Mouse (Mus musculus): Measurements from ENCODE around the gene 4930451I11Rik. TPM values are rescaled to one million over a fixed set of nuclear protein-coding genes. Genes with fewer than 3 reads are reported as not detected.

The 4930451I11Rik gene
- total RNA-seq, 1 experiment from 2014 or later = not detected

- ATAC-seq (ENCODE audit: extremely low read depth, insufficient number of reproducible peaks, low FRiP score, poor library complexity, severe bottlenecking) = no peak
Observed at GRCm38 (mm10) chr7:126803181-126803580, 28.3 kb downstream of the 4930451I11Rik start.

GRCm38 (mm10) chr7:126802134-126802889 lies 29.1 kb downstream of the 4930451I11Rik start:
- no peak for ATAC-seq (ENCODE audit: extremely low read depth, insufficient number of reproducible peaks, low FRiP score, poor library complexity, severe bottlenecking)

- ATAC-seq (ENCODE audit: extremely low read depth, insufficient number of reproducible peaks, low FRiP score, poor library complexity, severe bottlenecking) = no peak
Observed at GRCm38 (mm10) chr7:126801057-126801422, 30.4 kb downstream of the 4930451I11Rik start.

- ATAC-seq (ENCODE audit: extremely low read depth, insufficient number of reproducible peaks, low FRiP score, poor library complexity, severe bottlenecking) = no peak
Observed at GRCm38 (mm10) chr7:126800269-126801056, 31.0 kb downstream of the 4930451I11Rik start.

GRCm38 (mm10) chr7:126799468-126800268 lies 31.8 kb downstream of the 4930451I11Rik start:
- ATAC-seq (ENCODE audit: extremely low read depth, insufficient number of reproducible peaks, low FRiP score, poor library complexity, severe bottlenecking) = peak; percentile 61

- peak; percentile 86 for ATAC-seq (ENCODE audit: extremely low read depth, insufficient number of reproducible peaks, low FRiP score, poor library complexity, severe bottlenecking)
Observed at GRCm38 (mm10) chr7:126799050-126799467, 32.4 kb downstream of the 4930451I11Rik start.

GRCm38 (mm10) chr7:126798127-126799049 lies 33.1 kb downstream of the 4930451I11Rik start:
- ATAC-seq (ENCODE audit: extremely low read depth, insufficient number of reproducible peaks, low FRiP score, poor library complexity, severe bottlenecking) = 0 out of 2 replicates have a peak, but pooled peaks have one; percentile 7

- ATAC-seq (ENCODE audit: extremely low read depth, insufficient number of reproducible peaks, low FRiP score, poor library complexity, severe bottlenecking) = no peak
Observed at GRCm38 (mm10) chr7:126797411-126798126, 33.9 kb downstream of the 4930451I11Rik start, which contains the start of gene Fam57b. Gene Fam57b, plus strand, starts transcription at chr7:126797668.

- no peak for ATAC-seq (ENCODE audit: extremely low read depth, insufficient number of reproducible peaks, low FRiP score, poor library complexity, severe bottlenecking)
Observed at GRCm38 (mm10) chr7:126796350-126796932, 35.0 kb downstream of the 4930451I11Rik start.

- ATAC-seq (ENCODE audit: extremely low read depth, insufficient number of reproducible peaks, low FRiP score, poor library complexity, severe bottlenecking) = no peak
Observed at GRCm38 (mm10) chr7:126795387-126796317, 35.8 kb downstream of the 4930451I11Rik start.

- no peak for ATAC-seq (ENCODE audit: extremely low read depth, insufficient number of reproducible peaks, low FRiP score, poor library complexity, severe bottlenecking)
Observed at GRCm38 (mm10) chr7:126794271-126794605, 37.2 kb downstream of the 4930451I11Rik start.

- no peak for ATAC-seq (ENCODE audit: extremely low read depth, insufficient number of reproducible peaks, low FRiP score, poor library complexity, severe bottlenecking)
Observed at GRCm38 (mm10) chr7:126793456-126794270, 37.8 kb downstream of the 4930451I11Rik start.

- no peak for ATAC-seq (ENCODE audit: extremely low read depth, insufficient number of reproducible peaks, low FRiP score, poor library complexity, severe bottlenecking)
Observed at GRCm38 (mm10) chr7:126792721-126793443, 38.6 kb downstream of the 4930451I11Rik start.

- ATAC-seq (ENCODE audit: extremely low read depth, insufficient number of reproducible peaks, low FRiP score, poor library complexity, severe bottlenecking) = peak; percentile 94
Observed at GRCm38 (mm10) chr7:126791851-126792720, 39.4 kb downstream of the 4930451I11Rik start, which contains the start of gene Ppp4c. Gene Ppp4c, minus strand, starts transcription at chr7:126792496.

All from neutrophil, adult 5-6 weeks (primary cell).